Mouse (Mus musculus) G1E (cell line): Measurements from ENCODE around the gene Ccdc8.

ENCODE experiments used
- CTCF ChIP-seq: IDR thresholded peaks from 2 replicates; pipeline ENCODE4 v1.5.1; 2012; ENCODE audit warnings: low read depth, low read length, inconsistent platforms, mixed read lengths
- GATA1 ChIP-seq: IDR thresholded peaks from 2 replicates; pipeline ENCODE4 v1.6.1; 2012; ENCODE audit warnings: borderline replicate concordance, low read length, inconsistent platforms, mixed read lengths
- GATA2 ChIP-seq: IDR thresholded peaks from 2 replicates; pipeline ENCODE4 v1.6.1; 2012; ENCODE audit warnings: low read depth, low read length, inconsistent platforms, borderline replicate concordance
- POLR2AphosphoS5 ChIP-seq: IDR thresholded peaks from 2 replicates; pipeline ENCODE4 v1.6.1; 2012; ENCODE audit warnings: low read depth, low read length, inconsistent platforms; ENCODE audit not compliant: insufficient replicate concordance
- TAL1 ChIP-seq: conservative IDR thresholded peaks from 2 replicates; pipeline ENCODE4 v1.6.1; 2012; ENCODE audit warnings: low read depth, low read length, inconsistent platforms, mixed read lengths

DNA sequence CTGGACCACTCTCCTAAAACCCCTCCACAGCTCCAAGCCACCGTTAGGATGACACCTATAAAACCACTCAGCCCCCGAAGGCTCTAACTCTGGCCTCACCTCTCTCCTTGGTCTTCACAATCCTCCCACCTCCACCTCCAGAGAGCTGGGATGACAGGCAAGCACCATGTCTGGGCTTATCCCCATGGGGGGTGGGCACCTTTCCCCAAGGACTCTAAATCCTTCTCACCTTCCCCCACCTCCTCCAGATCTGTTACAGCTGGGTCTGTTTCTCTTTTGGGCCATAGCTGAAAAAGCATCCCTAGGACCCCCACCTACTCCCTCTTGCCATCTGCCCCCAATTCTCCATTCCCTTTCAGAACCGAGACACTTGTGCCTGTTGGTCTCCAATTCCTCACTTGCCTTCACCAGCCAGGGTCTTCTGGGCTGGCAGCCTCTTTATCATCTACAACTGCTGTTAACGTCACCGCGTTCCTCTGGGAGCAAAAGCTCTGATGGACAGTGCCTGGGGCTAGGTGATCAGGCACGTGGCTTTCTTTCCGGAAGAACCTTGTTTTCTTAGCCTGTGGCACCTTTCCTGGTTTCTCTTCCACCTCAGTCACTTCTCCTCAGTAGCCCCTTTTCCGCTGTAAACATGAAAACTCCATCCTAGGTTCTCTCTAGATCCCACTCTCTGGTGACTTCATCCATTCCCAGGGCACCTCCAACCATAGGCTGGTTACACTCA lies 33.6 kb downstream of the Ccdc8 start:
- TF ChIP-seq CTCF (no peak), TAL1 (no peak), POLR2AphosphoS5 (no peak), GATA1 (no peak), GATA2 (no peak)
